Mouse (Mus musculus) liver, postnatal 0 days (tissue): Measurements from ENCODE around the gene Gm21992.

Experiments used
- CTCF ChIP-seq: sonication (generic); IDR thresholded peaks from 2 replicates; pipeline ENCODE4 v1.5.1; 2016; ENCODE audit warnings: antibody characterized with exemption, low read depth
- EP300 ChIP-seq: IDR thresholded peaks from 2 replicates; pipeline ENCODE4 v1.6.1; 2016; ENCODE audit warnings: antibody characterized with exemption, low read depth, mild to moderate bottlenecking

DNA sequence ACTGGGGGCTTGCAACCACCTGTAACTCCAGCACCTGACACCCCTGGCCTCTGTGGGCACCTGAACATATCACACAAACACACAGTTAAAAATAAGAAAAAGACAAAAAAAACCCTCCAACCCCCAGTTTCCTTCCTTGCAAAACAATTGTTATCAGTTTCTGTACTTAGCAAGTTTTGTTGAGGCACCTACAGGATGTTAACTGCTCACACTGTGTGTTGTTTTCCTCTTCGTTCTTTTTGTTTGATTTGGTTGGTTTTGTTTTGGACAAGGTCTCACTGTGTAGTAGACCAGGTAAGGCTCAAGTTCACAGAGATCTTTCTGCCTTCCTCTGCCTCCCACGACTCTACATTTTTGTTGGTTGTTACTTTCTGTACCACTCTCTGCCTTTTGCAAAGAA, 31.2 kb upstream of the Gm21992 start:
- no peak for TF ChIP-seq EP300
- TF ChIP-seq CTCF: no peak
